Mouse (Mus musculus) cerebellum, adult 18-20 months (tissue): Measurements from ENCODE around the gene Selenov.

Source experiments
- DNase-seq, 2 experiments: peaks; one replicate each; pipeline ENCODE4 v3.0.0; 2021

The Selenov gene

DNA sequence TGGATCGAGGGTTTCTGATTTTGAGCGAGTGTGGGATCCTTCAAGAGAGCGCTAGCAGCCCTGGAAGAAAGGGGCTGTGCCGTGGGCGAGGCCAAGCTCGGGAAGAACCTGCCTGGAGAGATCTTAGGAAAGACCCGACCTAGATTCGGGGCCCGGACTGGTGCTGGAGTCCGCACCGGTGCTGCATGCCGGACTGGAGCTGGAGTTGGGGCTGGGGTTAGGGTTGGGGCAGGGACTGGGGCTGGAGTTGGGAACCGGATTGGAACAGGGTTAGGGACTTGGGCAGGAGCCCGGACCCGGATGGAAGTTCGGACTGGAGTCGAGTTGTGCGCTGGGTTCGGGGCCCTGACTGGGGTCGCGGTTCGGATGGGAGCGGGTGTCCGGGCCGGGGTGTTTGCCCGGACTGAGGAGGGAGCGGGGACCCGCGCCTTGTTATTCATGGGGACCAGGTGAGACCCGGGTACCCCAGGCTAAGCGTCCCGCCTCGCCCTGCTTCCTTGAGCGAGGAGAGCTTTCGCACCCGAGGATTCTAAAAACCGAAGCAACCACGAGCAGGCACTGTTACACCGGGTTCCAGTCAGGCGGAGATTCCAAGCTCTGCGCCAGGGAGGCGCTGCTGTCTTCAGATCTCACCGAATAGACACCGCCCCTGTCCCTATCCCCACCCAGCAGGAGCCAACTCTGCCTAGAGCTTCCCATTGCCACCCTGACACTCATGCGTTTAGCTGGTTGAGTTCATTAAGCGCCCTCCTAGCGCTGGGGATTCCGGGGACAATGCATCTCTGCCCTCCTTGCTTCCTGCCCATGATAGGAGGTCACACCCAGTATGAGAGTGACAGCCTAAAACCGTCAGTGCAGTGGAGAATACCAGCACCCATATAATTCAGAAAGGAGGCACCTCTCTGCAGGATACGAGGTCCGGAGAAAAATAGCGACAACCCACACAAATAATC, at the start of gene Selenov:
TSS of gene Selenov (minus strand) at position 549 of the 953 bp plus-strand sequence.
- peak; percentile 41 to 55 for DNase-seq

DNA sequence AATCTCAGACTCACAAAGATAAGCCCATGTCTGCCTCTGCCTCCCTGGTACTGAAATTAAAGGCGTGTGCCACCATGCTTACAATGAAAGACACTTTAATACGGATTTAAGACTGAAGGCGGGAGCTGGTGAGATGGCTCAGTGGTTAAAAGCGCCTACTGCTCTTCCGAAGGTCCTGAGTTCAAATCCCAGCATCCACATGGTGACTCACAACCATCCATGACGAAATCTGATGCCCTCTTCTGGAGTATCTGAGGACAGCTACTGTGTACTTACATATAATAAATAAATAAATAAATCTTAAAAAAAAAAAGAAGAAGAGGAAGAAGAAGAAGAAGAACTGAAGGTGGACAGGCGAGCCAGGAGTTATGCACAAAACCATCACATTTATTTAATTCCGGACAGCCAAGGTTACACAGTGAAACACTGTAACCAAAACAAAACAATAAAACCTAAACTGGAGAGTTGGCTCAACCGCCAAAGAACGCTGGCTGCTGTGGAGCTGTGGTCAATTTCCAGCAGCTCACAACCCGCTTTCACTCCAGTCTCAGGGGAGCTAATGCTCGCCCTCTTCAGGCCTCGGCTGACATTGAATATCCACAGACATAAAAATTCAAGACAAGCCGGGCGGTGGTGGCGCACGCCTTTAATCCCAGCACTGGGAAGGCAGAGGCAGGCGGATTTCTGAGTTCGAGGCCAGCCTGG, 48.4 kb upstream of the Selenov start:
- DNase-seq, result peak; percentile 39 to 43

DNA sequence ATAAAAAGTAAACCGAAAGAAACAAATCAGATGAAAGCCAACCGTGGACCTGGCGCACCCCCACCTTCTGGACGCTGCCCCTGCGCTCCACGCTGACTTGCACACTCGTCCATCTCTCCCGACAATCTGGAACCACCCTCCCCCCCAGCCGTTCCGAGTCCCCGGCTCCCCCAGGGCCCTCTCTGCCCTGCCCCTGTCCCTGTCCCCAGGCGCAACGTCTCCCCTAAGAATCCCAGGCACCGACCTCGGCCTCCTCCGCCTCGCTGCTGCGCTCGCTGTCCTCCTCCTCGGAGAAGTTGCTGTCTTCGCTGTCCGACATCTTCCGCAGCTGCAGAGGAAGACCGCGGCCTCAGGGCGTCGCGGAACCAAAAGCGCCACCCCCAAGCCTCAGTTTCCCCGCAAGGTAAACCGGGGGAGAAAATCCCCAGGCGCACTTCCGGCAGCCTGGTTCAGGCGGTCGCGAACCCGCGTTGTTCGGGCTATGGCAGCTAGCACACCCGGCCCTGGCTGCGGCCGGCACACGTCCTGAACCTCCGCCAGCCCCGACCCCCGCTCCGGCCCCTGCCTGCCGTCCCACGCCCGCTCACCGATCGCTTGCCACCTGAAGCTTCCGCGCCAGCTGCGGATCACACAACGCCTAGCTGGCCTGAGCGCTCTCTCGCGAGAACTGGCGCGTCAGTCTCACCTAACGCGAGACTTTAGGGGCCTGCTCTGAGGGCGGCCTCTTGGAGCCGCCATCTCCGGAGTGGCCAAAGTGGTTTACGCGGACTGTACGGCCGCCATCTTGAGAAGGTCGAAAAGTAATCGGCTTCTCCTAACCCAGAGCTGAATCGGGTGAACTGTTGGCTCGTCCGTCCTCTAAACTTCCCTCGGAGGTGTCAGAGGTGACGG, 47.4 kb upstream of the Selenov start, which contains the start of gene Supt5:
TSS of gene Supt5 (minus strand) at position 639 of the 891 bp plus-strand sequence.
- DNase-seq, result peak; percentile 95 to 98

DNA sequence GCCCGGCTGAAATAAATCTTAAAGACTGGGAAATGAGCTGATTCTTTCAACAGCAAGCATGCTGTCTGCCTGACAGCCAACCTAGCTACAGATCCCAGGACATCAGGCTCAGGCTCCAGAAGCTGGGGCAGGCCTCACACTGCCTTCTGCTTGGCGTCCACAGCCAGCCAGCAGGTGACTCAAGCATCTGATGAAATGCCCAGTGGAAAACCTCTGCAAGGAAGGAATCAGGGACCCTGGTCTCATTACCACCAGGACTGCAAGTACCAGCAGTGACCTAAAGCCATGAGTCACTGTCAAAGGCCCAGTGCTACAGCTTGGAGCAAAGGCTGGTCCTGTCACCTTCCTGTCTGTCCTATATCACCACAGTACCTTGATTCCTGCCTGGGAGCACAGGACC, 44.5 kb upstream of the Selenov start:
- DNase-seq, result no peak

DNA sequence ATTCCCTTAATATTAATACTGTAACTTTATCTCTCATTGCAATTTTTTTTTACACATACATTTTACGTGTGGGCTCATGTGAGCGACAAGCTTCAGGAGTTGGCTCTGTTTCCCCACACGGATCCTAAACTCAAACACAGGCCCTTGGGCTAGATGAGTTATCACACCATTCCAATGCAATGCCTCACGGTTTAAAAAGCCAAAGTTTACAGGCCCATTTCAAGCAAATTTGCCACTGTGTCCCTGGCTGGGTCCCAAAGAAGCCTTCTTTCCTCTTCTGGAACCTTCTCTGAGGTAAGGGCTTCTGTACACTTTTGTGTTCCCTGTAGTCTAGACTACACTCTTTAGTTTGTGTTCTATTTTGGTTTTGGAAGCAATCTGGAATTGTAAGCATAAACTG, 43.5 kb upstream of the Selenov start:
- no peak for DNase-seq

DNA sequence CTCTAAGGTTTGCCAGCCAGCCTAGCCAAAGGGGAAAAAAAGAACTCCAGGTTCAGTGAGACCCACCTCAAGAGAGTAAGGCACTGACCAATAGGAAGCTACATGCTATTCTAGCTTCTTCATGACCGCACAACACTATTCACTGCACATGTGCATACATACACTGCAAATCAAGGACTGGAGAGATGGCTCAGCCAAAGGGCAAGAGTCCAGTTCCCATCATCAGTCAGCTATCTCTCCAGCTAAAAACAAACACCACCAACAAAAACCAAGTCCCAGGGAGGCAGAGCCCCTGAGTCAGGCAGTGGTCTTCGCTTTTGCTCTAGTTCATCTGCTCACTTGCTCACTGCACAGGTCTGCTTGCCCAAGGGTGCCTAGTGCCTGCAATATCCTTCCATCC, 37.3 kb upstream of the Selenov start:
- DNase-seq, result no peak

DNA sequence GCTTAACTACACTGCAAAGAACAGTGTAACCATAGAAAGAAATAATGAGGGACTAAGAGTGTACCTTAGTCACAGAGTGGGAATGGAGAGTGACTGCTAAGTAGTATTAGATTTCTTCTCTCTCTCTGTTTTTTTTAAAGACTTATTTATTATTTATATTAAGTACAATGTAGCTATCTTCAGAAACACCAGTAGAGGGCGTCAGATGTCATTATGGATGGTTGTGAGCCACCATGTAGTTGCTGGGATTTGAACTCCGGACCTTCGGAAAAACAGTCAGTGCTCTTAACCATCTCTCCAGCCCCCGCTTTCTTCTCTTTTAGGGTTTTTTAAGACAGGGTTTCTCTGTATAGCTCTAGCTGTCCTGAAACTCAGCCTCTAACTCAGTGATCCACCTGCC, 35.5 kb upstream of the Selenov start:
- no peak for DNase-seq

DNA sequence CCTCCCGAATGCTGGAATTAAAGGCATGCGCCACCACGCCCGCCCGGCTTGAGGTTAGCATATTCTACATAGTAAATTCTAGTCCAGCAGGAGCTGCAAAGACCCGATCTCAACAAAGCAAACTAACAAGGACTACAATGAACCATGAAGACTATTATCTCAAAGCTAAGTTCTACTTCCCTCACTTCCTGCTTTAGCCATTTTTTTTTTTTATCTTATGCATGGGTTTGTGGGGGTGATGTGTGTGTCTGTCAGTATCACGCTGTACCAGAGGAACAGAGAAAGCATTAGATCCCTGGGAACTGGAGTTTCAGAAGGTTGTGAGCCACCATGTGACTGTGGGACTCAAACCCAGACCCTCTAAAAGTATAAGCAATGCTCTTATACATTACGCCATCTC, 34.3 kb upstream of the Selenov start:
- DNase-seq, result no peak

DNA sequence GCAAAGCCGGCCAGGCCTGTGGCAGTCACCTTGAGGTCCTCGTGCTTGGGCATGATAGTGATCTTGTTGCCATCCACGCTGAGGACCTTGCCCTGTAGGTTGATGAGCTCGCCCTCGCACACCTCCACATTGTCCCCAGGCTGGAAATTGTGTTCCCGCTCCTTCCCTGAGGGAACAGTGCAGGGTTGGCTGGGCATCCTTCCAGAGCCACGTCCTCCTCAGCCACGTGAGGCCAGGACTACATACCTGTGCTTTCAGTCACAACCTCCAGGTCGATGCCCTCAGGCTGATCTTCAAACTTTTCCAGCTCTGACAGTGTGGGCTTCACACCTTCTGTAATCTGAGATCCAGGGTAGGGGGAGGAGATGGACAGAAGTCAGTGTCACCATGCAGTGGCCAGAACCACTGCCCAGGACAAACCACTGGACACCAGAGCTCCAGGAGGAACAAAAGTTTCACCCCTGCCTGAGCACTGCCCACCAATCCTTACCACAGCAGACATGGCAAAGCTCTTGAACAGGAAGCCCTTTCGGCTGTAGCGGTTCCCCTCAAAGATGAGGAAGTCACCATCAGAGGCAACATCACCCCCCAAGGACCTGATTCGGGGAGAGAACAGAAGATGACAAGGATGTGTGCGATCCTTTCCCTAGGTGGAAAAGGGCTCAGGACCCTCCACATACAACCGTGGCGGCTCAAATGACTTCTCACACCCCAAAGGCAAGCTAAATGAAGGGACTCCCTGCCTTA, 31.2 kb upstream of the Selenov start:
- DNase-seq, result no peak

DNA sequence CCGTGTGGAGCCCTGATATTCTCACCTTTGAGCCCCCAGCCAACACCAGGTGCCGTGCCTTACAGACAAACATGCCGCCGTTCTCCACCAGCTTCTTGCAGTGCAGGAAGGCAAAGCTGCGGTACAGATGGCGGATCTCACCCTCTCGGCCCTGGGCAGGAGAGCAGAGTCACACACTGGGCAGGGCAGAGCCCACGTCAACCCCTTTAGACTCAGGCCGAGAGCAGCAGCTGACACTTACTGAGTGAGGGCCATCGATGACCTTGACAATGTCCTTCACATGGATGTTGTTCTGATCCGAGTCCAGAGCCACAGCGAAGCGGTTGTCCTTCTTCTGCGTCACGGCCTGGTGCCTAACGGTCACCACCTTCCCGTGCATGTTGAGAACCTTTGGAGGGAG, 27.7 kb upstream of the Selenov start:
- DNase-seq, result no peak

DNA sequence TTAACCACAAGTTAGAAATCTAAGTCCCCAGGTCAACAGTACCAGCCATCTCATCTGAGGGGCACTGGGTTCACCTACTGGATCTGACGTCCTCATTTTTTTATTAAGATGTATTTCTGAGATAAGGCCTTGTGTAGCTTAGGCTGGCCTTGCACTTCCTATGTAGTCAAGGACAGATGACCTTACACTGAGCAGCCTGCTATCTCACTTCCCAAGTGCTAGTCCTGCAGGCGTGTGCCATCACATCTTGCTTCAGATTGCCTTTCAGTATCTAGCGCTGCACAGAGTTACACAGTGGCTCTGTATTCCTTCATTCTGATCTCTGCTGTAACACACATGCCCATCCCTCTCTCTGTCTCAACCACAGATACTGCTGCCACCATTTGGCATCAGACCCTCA, 27.1 kb upstream of the Selenov start:
- no peak for DNase-seq

DNA sequence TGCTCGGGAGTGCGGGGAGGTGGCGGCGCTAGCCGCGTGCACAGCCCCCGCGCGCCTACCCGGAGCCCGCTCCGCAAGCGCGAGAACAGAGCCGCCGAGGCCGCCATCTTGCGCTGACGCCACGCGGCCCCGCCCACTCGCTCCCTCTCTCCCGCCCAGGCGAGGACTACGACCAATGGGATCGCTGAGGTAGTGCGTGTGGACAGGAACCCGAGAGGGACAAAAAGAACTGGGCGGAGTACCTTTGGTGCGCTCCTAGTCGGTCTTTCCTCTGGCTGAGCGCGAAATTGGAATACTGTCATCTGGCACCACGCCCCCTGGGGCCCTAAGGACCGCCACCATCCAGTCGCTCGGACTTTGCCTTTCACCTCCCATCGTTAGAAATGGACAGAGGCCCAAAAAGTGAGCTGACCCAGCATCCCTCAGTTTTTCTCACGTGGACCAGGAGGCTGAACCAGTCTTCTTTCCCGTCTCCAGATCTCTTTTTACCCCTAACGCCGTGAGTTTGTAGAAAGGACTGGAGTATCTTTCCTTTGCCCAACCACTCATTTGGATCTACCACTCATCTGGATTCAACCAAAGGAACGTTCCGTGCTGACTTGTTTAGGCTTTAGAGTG, 21.0 kb upstream of the Selenov start, which contains the start of gene Timm50:
TSS of gene Timm50 (minus strand) at position 147 of the 618 bp plus-strand sequence.
- peak; percentile 98 to 99 for DNase-seq

DNA sequence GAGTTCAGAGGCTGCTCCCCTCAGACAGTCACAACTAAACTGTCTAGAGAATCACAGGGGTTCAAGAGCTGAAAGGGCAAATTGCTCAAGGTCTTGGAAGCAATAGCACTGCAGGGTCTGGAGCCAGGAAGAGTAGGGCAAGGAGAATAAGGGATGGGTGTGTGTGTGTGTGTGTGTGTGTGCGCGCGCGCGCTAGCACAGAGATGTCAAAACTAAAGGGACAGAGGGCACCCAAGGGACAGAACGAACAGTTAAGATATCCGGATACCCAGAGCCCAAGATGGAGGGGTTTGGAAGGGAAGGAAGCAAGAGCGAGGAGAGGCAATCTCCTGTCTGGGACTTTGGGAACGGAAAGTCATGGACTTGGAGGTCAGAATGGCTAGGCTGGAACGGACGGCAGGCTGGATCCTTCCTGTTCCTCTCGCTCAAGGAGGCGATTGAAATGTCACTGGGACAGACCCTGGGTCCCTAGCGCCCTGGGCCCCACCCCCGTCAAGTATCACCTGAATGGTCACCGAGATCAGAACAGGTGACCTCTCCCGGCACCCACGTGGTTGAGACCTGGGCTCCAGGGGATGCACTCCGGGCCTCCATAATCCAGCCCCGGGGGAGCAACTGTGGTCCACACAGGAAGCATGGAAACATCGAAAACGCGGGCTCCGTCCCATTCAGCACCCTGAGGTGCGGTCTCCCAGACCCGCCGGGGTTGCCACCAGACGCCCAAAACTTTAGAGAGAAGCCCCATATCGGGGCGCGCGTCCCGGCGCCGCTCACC, 20.4 kb upstream of the Selenov start:
- peak in 1 of 2 experiments; percentile 47 for DNase-seq

DNA sequence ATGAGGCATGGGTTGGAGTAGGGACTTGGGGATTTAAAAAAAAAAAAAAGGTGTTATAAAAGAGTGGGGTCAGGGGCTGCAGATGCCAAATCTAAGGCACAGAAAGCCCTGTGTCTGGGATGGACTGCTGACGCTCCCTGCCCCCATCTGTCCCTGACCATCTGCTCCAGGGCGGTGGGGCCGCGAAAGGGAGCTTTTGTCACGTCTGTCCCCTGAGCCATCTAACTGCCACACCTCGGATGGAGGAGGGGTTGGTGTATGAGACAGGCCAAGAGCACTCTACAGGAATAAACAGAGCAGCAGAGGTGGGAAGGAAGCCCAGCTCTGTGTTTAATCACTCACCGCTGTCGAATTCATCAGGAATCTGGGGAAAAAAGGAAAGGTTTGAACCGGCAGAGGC, 18.8 kb upstream of the Selenov start:
- DNase-seq, result no peak

DNA sequence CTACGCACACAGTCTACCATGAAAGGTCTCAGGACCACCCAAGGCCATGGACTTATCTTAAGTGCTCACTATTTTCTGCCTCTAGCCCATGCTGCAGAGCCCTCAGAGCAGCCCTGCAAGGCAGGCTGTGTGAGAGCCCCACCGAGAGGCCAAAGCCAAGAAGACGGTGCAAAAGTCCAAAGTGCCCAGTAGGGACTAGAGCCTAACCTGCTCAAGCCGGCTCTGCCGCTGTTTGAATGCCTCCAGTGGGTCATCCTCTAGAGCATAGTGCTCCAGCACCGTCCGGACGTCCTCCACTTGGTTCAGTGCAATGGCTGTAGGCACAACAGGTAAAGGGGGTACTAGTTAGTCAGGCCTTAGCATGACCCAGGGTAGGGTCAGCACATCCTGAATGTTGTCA, 15.2 kb upstream of the Selenov start:
- DNase-seq, result no peak

DNA sequence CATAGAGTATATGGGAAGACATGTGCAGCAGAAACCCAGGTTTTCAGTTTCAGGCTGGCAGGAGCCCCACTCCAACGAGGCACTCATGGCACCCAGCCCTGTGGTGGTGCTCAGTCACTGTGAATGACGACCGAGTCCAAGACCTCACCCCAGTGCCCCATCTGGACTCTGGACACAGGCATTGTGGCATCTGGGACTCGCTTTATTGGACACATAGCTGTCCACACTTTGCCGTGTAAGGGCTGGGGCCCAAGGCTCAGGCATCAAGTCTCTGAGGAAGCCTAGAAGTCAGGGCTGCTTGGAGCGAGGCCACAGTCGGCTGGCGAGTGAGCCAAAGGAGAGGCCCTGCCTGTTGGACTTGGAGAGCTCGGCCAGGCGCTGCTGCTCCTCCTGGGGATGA, 14.7 kb upstream of the Selenov start:
- no peak for DNase-seq

DNA sequence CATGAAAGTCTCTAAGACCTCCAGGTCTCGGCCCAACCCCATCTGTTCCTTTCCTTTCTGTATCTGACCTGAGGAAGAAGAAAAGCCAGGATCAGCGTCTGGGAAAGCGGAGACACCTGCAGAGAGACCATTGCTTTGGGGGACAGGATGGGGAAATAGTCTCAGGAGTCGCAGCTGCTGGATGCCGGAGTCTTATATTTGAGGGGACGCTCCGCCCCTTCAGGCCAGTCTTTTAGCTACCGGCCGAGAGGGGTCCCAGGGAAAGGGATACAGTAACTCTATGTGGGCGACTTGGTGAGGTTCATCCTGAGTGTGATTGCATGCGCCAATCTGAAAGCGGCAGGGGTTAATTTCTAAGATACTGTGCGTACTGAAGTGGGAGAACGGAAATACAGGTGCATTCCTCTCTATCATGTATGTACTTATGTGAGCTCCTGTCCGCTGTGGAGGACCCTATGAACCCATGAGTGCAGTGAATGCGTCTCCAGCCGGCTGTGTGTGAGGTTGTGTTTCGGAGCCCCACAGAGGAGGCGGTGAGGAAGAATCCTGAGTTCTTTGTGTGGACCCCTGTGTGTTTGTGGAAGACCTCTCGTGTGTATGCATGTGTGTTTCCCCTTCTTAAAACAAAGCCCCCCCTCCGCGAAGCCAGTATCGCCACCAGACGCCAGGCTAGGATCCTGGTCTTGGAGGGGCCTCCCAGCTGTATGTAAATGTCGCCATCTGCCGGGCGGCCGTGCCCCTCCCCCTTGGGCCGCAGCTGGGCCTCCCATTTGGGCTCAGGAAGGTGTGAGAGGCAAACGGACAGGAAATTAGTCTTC, 10.8 kb upstream of the Selenov start, which contains the start of gene Dll3:
TSS of gene Dll3 (minus strand) at position 623 of the 818 bp plus-strand sequence.
- peak in 1 of 2 experiments; percentile 28 for DNase-seq

DNA sequence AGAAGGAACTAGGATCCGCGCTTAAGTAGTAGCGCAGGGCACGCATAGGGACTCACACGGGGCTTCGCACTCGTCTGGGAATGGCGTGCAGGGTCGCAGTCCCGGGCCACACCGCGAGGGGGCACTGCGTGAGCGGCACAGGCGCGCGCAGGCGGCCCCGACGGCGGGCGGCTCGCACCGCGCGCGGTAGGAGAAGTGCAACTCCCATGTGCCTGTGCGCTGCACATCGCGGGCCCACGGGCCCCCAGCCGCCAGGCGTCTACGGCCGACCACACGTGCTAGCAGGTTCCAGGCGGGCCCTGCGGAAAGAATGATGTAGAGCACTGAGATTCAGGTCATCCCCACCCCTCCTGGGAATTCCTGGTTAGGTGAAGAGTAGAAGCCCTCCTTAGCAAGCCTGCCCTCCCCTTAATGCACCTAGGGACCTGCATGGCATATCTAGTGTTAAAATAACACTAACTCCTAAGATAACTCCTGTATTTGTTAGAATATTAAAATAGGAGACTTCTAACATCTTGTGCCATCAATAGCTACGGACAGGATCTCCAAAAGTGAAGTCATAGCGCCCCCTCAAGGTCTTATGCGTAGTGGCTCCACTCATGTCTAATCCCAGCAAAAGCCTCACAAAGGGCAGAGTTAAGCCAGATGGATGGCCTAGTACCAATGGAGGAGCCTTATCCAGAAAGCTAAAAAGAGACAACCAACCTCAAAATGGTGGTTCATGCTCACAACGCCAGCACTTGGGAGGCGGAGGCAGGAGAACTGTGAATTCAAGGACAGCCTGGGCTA, 8.0 kb upstream of the Selenov start:
- DNase-seq, result peak; percentile 58 to 68

DNA sequence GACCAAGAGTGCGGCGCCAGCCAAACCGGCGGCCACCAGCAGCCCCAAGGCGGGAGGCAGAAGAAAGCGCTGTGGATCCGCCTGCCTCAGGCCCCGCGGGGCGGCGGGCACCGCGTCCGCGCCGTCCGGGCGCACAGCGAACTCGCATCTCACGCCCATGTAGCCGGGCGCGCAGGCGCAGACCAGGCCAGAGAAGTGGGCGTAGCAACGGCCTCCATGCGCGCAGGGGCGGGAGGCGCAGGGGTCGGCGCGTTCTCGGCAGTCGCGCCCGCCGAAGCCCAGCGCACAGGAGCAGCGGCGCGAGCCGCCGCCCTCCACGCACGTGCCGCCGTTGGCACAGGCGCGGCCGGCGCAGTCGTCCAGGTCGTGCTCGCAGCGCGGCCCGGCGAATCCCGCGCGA, 3.5 kb upstream of the Selenov start:
- peak in 1 of 2 experiments; percentile 49 for DNase-seq
